Mouse (Mus musculus) testis, adult 2 months (tissue): ENCODE data around the gene Tbc1d16. TPM values are rescaled to one million over a fixed set of nuclear protein-coding genes. Genes with fewer than 3 reads are reported as not detected.

Experiments
- H3K27ac ChIP-seq: fragments of 200-500 bp; 2 replicates; pipeline ENCODE4 v1.5.1; 2012; ENCODE audit warnings: low read depth, low read length; ENCODE audit not compliant: control insufficient read depth, insufficient read depth
- H3K27me3 ChIP-seq: fragments of 200-500 bp; 2 replicates; pipeline ENCODE4 v1.6.1; 2012; ENCODE audit warnings: mild to moderate bottlenecking, low read length, moderate library complexity; ENCODE audit not compliant: control insufficient read depth, insufficient read depth
- H3K36me3 ChIP-seq: fragments of 200-500 bp; 2 replicates; pipeline ENCODE4 v1.6.1; 2012; ENCODE audit warnings: mild to moderate bottlenecking, low read length; ENCODE audit not compliant: control insufficient read depth, insufficient read depth
- H3K4me1 ChIP-seq: fragments of 200-500 bp; 2 replicates; pipeline ENCODE4 v1.6.1; 2012; ENCODE audit warnings: low read length; ENCODE audit not compliant: control insufficient read depth, insufficient read depth
- H3K4me3 ChIP-seq: fragments of 200-500 bp; 2 replicates; pipeline ENCODE4 v1.5.1; 2012; ENCODE audit warnings: low read depth, mild to moderate bottlenecking, low read length, moderate library complexity, mixed read lengths; ENCODE audit not compliant: control insufficient read depth
- CTCF ChIP-seq: fragments of 200-500 bp; IDR thresholded peaks from 2 replicates; pipeline ENCODE4 v1.5.1; 2012; ENCODE audit warnings: low read depth, mild to moderate bottlenecking, inconsistent platforms, low read length, moderate library complexity; ENCODE audit not compliant: control insufficient read depth, insufficient read depth, insufficient replicate concordance
- POLR2A ChIP-seq: fragments of 200-500 bp; IDR thresholded peaks from 2 replicates; pipeline ENCODE4 v1.6.1; 2012; ENCODE audit warnings: low read depth, mild to moderate bottlenecking, inconsistent platforms, low read length, moderate library complexity; ENCODE audit not compliant: control insufficient read depth
- polyA plus RNA-seq: library from polyadenylated mRNA; depleted of rRNA; stranded (reverse); fragments of >200 nt; gene quantifications from 2 replicates; pipeline ENCODE4 v1.2.3, GENCODE M21; 2012

Gene Tbc1d16
- polyA plus RNA-seq, 1 experiment: 1.1 TPM

- Histone ChIP-seq H3K36me3 (no peaks in the 10 kb centered on the region), H3K4me3 (no peak overlapping the region), H3K27ac (no peak overlapping the region), H3K27me3 (no peaks in the 10 kb centered on the region), H3K4me1 (peaks cover 11% of the 10 kb centered on the region)
- TF ChIP-seq POLR2A (no peak), CTCF (no peak)
Observed at GRCm38 (mm10) chr11:119210321-119211100, 17.8 kb downstream of the Tbc1d16 start.

GRCm38 (mm10) chr11:119209371-119210025 is 18.8 kb downstream of the Tbc1d16 start:
- Histone ChIP-seq H3K27me3 (no peaks in the 10 kb centered on the region), H3K27ac (no peak overlapping the region), H3K36me3 (no peaks in the 10 kb centered on the region), H3K4me1 (peaks cover 8% of the 10 kb centered on the region), H3K4me3 (no peak overlapping the region)
- no peak for TF ChIP-seq CTCF
- no peak for TF ChIP-seq POLR2A

- Histone ChIP-seq H3K36me3 (no peaks in the 10 kb centered on the region), H3K4me1 (peaks cover 8% of the 10 kb centered on the region), H3K27me3 (no peaks in the 10 kb centered on the region), H3K4me3 (no peak overlapping the region), H3K27ac (no peak overlapping the region)
- TF ChIP-seq CTCF (no peak), POLR2A (no peak)
Observed at GRCm38 (mm10) chr11:119208870-119209370, 19.4 kb downstream of the Tbc1d16 start.

GRCm38 (mm10) chr11:119207986-119208385 is 20.3 kb downstream of the Tbc1d16 start:
- H3K4me3 ChIP-seq: no peak overlapping the region
- no peak for TF ChIP-seq POLR2A
- no peak for TF ChIP-seq CTCF
- no peaks in the 10 kb centered on the region for H3K36me3 ChIP-seq

GRCm38 (mm10) chr11:119206562-119206961 is 21.7 kb downstream of the Tbc1d16 start:
- TF ChIP-seq CTCF (peak; percentile 92), POLR2A (no peak)
- Histone ChIP-seq H3K36me3 (no peaks in the 10 kb centered on the region), H3K27me3 (no peaks in the 10 kb centered on the region), H3K4me3 (no peak overlapping the region), H3K4me1 (peaks cover 4% of the 10 kb centered on the region), H3K27ac (no peak overlapping the region)

More at GRCm38 (mm10) chr11:119207986-119208385, 20.3 kb downstream of the Tbc1d16 start:
- H3K27ac ChIP-seq: no peak overlapping the region
- no peaks in the 10 kb centered on the region for H3K27me3 ChIP-seq
- peaks cover 4% of the 10 kb centered on the region for H3K4me1 ChIP-seq

GRCm38 (mm10) chr11:119205738-119206137 is 22.6 kb downstream of the Tbc1d16 start:
- Histone ChIP-seq H3K27me3 (no peaks in the 10 kb centered on the region), H3K4me1 (peaks cover 4% of the 10 kb centered on the region), H3K36me3 (no peaks in the 10 kb centered on the region), H3K4me3 (no peak overlapping the region), H3K27ac (no peak overlapping the region)
- TF ChIP-seq CTCF (no peak; the same call in 1 of the 2 replicates), POLR2A (no peak)

GRCm38 (mm10) chr11:119203423-119203822 is 24.9 kb downstream of the Tbc1d16 start:
- TF ChIP-seq POLR2A: no peak
- peak; percentile 93 for TF ChIP-seq CTCF
- H3K36me3 ChIP-seq: no peaks in the 10 kb centered on the region

More at GRCm38 (mm10) chr11:119203423-119203822, 24.9 kb downstream of the Tbc1d16 start:
- Histone ChIP-seq H3K4me1 (peaks cover 8% of the 10 kb centered on the region), H3K27ac (no peak overlapping the region), H3K27me3 (no peaks in the 10 kb centered on the region), H3K4me3 (no peak overlapping the region)
